ENCODE assay signal across 22 mouse cellular contexts in genomic region chr1:181227804-181228203, GRCm38 (mm10). TPM values are rescaled to one million over a fixed set of nuclear protein-coding genes. Genes with fewer than 3 reads are reported as not detected.
DNase-seq lines count a peak whose midpoint lies in the region; ATAC-seq lines count a peak whose summit lies in the region.
"Had no signal": no experiment of that assay in that cellular context is flagged by ENCODE, and none has a peak within 500 bp of the region (broad histone marks: within the 10 kb centered on the region; RNA-seq: fewer than 3 reads in every experiment).

No protein-coding gene starts in this region.

- ATAC-seq in CD4-positive, CD25-positive, alpha-beta regulatory T cell, adult 4 months: peak; percentile 55
- ATAC-seq: forebrain, embryonic 15.5 days; intestine, embryonic 16.5 days; lung, postnatal 0 days; midbrain, embryonic 15.5 days; Patski had no signal

- H3K27ac ChIP-seq in macrophage: peak overlapping the region; percentile 81
- H3K27ac ChIP-seq in embryonic facial prominence, embryonic 10.5 days (replicated peaks): no peak overlapping the region
- H3K27ac ChIP-seq: forebrain, embryonic 15.5 days; hindbrain, embryonic 13.5 days; limb, embryonic 10.5 days; liver, embryonic 15.5 days; midbrain, embryonic 15.5 days had no signal

- H3K9me3 ChIP-seq in embryonic facial prominence, embryonic 10.5 days: no peaks in the 10 kb centered on the region
- H3K9me3 ChIP-seq: forebrain, embryonic 15.5 days; hindbrain, embryonic 13.5 days; limb, embryonic 10.5 days; liver, embryonic 15.5 days; megakaryocyte, embryonic 14.5 days; midbrain, embryonic 15.5 days had no signal

- DNase-seq in heart, adult 11 months: peak; percentile 86
- no peak for DNase-seq in heart, postnatal 10 days
- peak; percentile 68 for DNase-seq in thymus, postnatal 14 days
- DNase-seq in urinary bladder, postnatal 36 days (ENCODE audit: low spot score in 2 of 2): no peak
- no peak for DNase-seq in ovary, postnatal 10 days (ENCODE audit: low spot score)
- DNase-seq in embryonic facial prominence, embryonic 10.5 days (ENCODE audit: low spot score): no peak
- DNase-seq: cerebellum, postnatal 10 days; embryo, embryonic 11 days; heart, adult 18-20 months; kidney, postnatal 10 days; right cerebral cortex, adult 18-20 months had no signal

- WGBS in macrophage (ENCODE audit: missing documents): 75% methylated on average over 10 of the region's 11 CpGs
- 84% methylated on average over 11 of the region's 11 CpGs for WGBS in embryonic facial prominence, embryonic 10.5 days

- intact Hi-C loops in heart, postnatal 10 days (cut with DNase I): no loop called here

- H3K27me3 ChIP-seq in embryonic facial prominence, embryonic 10.5 days (replicated peaks; ENCODE audit: low read depth, poor library complexity, severe bottlenecking): no peaks in the 10 kb centered on the region
- H3K27me3 ChIP-seq: forebrain, embryonic 15.5 days; hindbrain, embryonic 13.5 days; liver, embryonic 15.5 days; megakaryocyte, embryonic 14.5 days; midbrain, embryonic 15.5 days; Patski had no signal

- no peaks in the 10 kb centered on the region for H3K36me3 ChIP-seq in macrophage (ENCODE audit: inconsistent target)
- H3K36me3 ChIP-seq in embryonic facial prominence, embryonic 10.5 days (replicated peaks): no peaks in the 10 kb centered on the region
- H3K36me3 ChIP-seq: forebrain, embryonic 15.5 days; hindbrain, embryonic 13.5 days; limb, embryonic 10.5 days; liver, embryonic 15.5 days; midbrain, embryonic 15.5 days had no signal

- no peak overlapping the region for H3K4me3 ChIP-seq in macrophage (ENCODE audit: inconsistent target)
- no peak overlapping the region for H3K4me3 ChIP-seq in embryonic facial prominence, embryonic 10.5 days
- H3K4me3 ChIP-seq: forebrain, embryonic 15.5 days; hindbrain, embryonic 13.5 days; limb, embryonic 10.5 days; liver, embryonic 15.5 days; megakaryocyte, embryonic 14.5 days; midbrain, embryonic 15.5 days had no signal

- H3K79me2 ChIP-seq in macrophage (ENCODE audit: inconsistent target): no peaks in the 10 kb centered on the region

- peaks cover 15% of the 10 kb centered on the region for H3K4me1 ChIP-seq in embryonic facial prominence, embryonic 10.5 days
- H3K4me1 ChIP-seq: forebrain, embryonic 15.5 days had no signal

RNA-seq across cellular contexts. Expression of gene Wdr26, which starts 16.0 kb away (rescaled TPM):
- total RNA-seq in heart, postnatal 10 days (2021): 100 to 1,000 TPM; 135 to 147 TPM
- 10 to 100 TPM; 34.7 to 40.9 TPM for polyA plus RNA-seq in CD4-positive, CD25-positive, alpha-beta regulatory T cell, adult 4 months (2017; shearing (Covaris generic))
- 100 to 1,000 TPM; 306 to 843 (median 604) TPM for total RNA-seq in macrophage (2018; cell fraction: chromatin; rRNA removed)
- 100 to 1,000 TPM; 117 to 200 (median 160) TPM for total RNA-seq in macrophage (2018; cell fraction: cytosol; rRNA removed)
- 100 to 1,000 TPM; 284 to 524 (median 451) TPM for total RNA-seq in macrophage (2018; cell fraction: nucleus; rRNA removed)
- 115 to 137 TPM (median 119 TPM) in 3 replicates for polyA plus RNA-seq in macrophage (2018)
- polyA plus RNA-seq in embryonic facial prominence, embryonic 10.5 days (2016; fragmentation: Nextera tagmentation; extraction: Ambion mirVana): 30.3 and 30.9 TPM in 2 replicates

Comparison
In these comparisons a context has a peak if more than half of its experiments do, and no peak if none do; other contexts are left out.
1. DNase-seq: peak in heart, adult 11 months (single experiment) and thymus, postnatal 14 days (single experiment); none in heart, postnatal 10 days (0 of 2), urinary bladder, postnatal 36 days (0 of 2), ovary, postnatal 10 days (single experiment) and embryonic facial prominence, embryonic 10.5 days (single experiment).